Mouse (Mus musculus) midbrain, embryonic 10.5 days (tissue): Measurements from ENCODE around the gene Cd86. TPM values are rescaled to one million over a fixed set of nuclear protein-coding genes. Genes with fewer than 3 reads are reported as not detected.
A peak's percentile ranks its signal among the peaks of the same experiment; 100 is the strongest.

Experiments used
- DNase-seq: peaks from one replicate; pipeline ENCODE4 v3.0.0-alpha.2; 2017; ENCODE audit warnings: low spot score
- H3K27ac ChIP-seq: fragments of 300-500 bp; sonication (generic); replicated peaks from 2 replicates; pipeline ENCODE4 v1.5.1; 2016; ENCODE audit warnings: mild to moderate bottlenecking
- H3K27me3 ChIP-seq: fragments of 300-500 bp; sonication (generic); 2 replicates; pipeline ENCODE4 v1.6.1; 2016; ENCODE audit warnings: low read depth, mild to moderate bottlenecking; ENCODE audit not compliant: poor library complexity, severe bottlenecking
- H3K36me3 ChIP-seq: fragments of 300-500 bp; sonication (generic); 2 replicates; pipeline ENCODE4 v1.6.1; 2016; ENCODE audit warnings: mild to moderate bottlenecking, moderate library complexity
- H3K4me1 ChIP-seq: fragments of 300-500 bp; sonication (generic); 2 replicates; pipeline ENCODE4 v1.6.1; 2016
- H3K4me3 ChIP-seq: fragments of 300-500 bp; sonication (generic); 2 replicates; pipeline ENCODE4 v1.5.1; 2016; ENCODE audit warnings: mild to moderate bottlenecking, moderate library complexity
- H3K9me3 ChIP-seq: fragments of 300-500 bp; sonication (generic); replicated peaks from 2 replicates; pipeline ENCODE4 v1.6.1; 2016; ENCODE audit warnings: mild to moderate bottlenecking
- WGBS: fragments of 180-500 bp; shearing (Covaris S2); methylation state at CpG from one replicate; pipeline ENCODE4 v1.1.7; 2016; 5-methylcytosine and 5-hydroxymethylcytosine counted together
- polyA plus RNA-seq: library from polyadenylated mRNA; unstranded; fragments of >200 nt; fragmentation: Nextera tagmentation; extraction: Ambion mirVana; gene quantifications from 2 replicates; pipeline ENCODE4 v1.2.1, GENCODE M21; 2016

Cd86 gene
- 0.42 and 1.2 TPM in 2 replicates for polyA plus RNA-seq

GRCm38 (mm10) chr16:36665782-36666181 lies at the start of gene Cd86:
Gene Cd86 (minus strand): TSS chr16:36666081.
- no peak for DNase-seq
- H3K36me3 ChIP-seq, result no peaks in the 10 kb centered on the region
- H3K4me3 ChIP-seq, result no peak within 1 kb of the TSS
- no peaks in the 10 kb centered on the region for H3K4me1 ChIP-seq
- no peaks in the 10 kb centered on the region for H3K9me3 ChIP-seq
- H3K27me3 ChIP-seq, result no peaks in the 10 kb centered on the region
- no peak within 1 kb of the TSS for H3K27ac ChIP-seq
- 89% methylated on average over 13 of the region's 13 CpGs for WGBS

DNA sequence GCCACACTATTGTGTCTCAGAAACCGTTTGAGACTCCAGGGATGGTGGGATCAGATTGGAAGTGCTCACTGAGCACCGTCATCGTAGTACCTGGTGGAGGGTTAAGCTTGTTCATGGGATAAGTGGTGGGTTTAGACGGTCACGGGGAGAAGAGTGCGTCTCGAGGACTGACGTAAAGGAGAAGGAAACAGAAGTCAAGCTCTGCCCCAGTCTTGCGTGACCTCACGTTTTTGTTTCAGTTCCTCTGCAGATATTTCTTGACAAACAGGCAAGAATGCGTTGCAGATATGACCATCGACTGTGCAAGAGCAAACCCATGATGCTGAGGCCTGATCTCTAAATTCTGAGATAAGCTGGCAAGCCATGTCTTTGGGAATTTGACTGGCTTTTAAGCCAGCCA lies 45.9 kb upstream of the Cd86 start:
- H3K4me3 ChIP-seq, result no peak overlapping the region
- no peak for DNase-seq
- H3K4me1 ChIP-seq, result no peaks in the 10 kb centered on the region
- no peaks in the 10 kb centered on the region for H3K9me3 ChIP-seq
- H3K27ac ChIP-seq, result no peak overlapping the region
- H3K27me3 ChIP-seq, result no peaks in the 10 kb centered on the region
- no peaks in the 10 kb centered on the region for H3K36me3 ChIP-seq
- 93% methylated on average over 12 of the region's 12 CpGs for WGBS

- Histone ChIP-seq H3K4me1 (no peaks in the 10 kb centered on the region), H3K9me3 (no peaks in the 10 kb centered on the region), H3K36me3 (no peaks in the 10 kb centered on the region), H3K4me3 (no peak overlapping the region), H3K27me3 (no peaks in the 10 kb centered on the region), H3K27ac (no peak overlapping the region)
- WGBS, result 92% methylated on average over 2 of the region's 2 CpGs
- no peak for DNase-seq
Measured at GRCm38 (mm10) chr16:36710794-36711193, 44.9 kb upstream of the Cd86 start.

- no peaks in the 10 kb centered on the region for H3K4me1 ChIP-seq
- H3K36me3 ChIP-seq, result no peaks in the 10 kb centered on the region
- H3K9me3 ChIP-seq, result no peaks in the 10 kb centered on the region
- 96% methylated on average over 17 of the region's 17 CpGs for WGBS
- no peak for DNase-seq
- H3K4me3 ChIP-seq, result no peak overlapping the region
- no peak overlapping the region for H3K27ac ChIP-seq
- no peaks in the 10 kb centered on the region for H3K27me3 ChIP-seq
Measured at GRCm38 (mm10) chr16:36709405-36709804, 43.5 kb upstream of the Cd86 start.

DNA sequence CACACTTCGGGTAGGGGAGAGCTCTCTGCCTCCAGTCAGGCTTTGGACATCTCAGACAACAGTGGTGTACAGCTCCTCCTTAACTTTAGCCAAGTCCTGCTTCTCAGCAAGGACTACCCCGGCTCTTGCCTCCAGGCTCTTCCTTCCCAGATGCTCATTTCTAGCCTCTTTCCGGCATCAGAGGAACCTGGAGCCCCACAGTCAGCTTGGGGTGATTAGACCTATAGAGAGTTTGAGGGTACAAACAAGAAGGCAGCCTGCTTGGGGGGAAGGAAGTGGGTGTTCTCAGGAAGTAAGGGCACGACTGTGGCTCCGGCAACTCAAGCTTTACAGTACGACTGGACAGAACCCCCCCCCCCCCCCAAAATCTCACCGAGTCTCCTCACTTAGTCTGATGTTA lies 42.9 kb upstream of the Cd86 start:
- no peak for DNase-seq
- H3K36me3 ChIP-seq, result no peaks in the 10 kb centered on the region
- H3K4me3 ChIP-seq, result no peak overlapping the region
- H3K27ac ChIP-seq, result no peak overlapping the region
- no peaks in the 10 kb centered on the region for H3K4me1 ChIP-seq
- H3K9me3 ChIP-seq, result no peaks in the 10 kb centered on the region
- WGBS, result 85% methylated on average over 7 of the region's 7 CpGs
- H3K27me3 ChIP-seq, result no peaks in the 10 kb centered on the region

DNA sequence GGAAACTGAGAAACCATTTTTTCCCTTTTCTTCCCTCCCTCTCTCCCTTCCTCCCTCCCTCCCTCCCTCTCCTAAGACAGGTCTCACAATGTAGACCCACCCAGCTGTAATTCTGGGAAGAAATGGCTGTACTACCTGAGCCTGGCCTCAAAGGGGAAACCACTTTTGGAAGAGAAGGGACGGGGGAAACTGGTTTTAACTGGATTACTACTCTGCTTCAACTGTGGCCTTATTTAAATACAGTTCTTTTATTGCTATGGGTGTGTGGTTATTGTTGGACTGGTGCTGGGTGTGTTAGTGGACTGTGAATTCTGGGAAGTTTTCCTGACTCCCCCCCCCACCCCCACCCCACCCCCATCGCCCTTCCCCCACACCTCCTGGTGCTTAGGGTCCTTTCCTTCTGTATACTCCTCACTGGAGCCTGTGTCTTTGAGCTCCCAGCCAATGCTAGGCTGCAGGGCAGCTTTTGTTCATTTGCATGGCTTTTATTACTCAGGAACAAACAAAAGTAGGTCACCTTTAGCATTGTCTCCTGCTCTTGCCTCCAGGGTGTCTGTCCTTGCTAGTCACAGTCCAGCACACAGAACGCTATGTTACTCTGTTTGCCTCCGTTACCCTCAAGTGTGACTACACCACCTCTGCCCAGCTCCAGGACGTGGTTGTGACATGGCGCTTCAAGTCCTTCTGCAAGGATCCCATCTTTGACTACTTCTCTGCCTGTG lies 42.0 kb upstream of the Cd86 start:
- DNase-seq, result no peak

DNA sequence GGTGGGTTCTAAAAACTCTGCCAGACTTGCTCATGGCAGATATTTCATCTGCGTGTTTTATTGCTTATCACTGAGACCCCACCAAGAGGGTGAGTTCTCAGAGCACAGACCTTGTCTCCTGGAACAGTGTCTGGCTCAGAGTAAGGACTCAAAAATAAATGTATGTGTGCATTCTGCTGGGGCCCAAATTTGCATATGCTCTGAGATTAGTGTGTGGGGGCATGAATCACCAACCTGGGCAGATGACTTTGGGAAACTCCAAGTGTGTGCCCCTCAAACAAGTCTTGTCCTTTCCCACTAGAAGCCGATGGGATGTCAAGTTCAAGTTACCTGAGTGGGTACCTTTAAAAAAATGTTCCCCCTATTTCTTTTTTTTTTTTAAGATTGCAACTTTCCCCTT lies 34.6 kb upstream of the Cd86 start:
- Histone ChIP-seq H3K4me3 (no peak overlapping the region), H3K4me1 (no peaks in the 10 kb centered on the region), H3K9me3 (no peaks in the 10 kb centered on the region), H3K36me3 (no peaks in the 10 kb centered on the region), H3K27ac (no peak overlapping the region), H3K27me3 (peaks cover 6% of the 10 kb centered on the region; the same call in 1 of the 2 replicates)
- no peak for DNase-seq
- 91% methylated on average over 2 of the region's 2 CpGs for WGBS

More for the DNA sequence above, 42.0 kb upstream of the Cd86 start:
- Histone ChIP-seq H3K36me3 (no peaks in the 10 kb centered on the region), H3K4me1 (no peaks in the 10 kb centered on the region), H3K9me3 (no peaks in the 10 kb centered on the region), H3K27ac (no peak overlapping the region), H3K27me3 (no peaks in the 10 kb centered on the region), H3K4me3 (no peak overlapping the region)
- WGBS, result 76% methylated on average over 6 of the region's 6 CpGs

DNA sequence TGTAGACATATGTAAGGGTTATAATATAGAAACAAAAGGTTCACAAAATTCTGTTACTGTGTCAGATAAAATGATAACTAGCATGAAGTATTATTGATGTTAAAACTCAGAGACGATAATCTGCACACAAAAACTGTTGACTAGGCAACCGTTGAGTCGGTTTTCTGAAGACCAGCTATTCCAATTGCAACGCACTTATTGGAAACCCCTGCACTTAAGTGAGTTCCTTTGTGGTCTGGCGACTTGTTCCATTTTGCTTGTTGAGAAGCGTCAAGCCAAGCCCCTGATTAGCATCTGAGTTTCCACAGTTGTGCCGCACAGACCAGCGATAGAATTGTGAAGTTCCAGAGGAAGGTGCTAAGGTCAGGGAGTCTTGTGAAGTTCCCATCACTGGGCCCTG lies 31.4 kb upstream of the Cd86 start:
- H3K4me3 ChIP-seq, result no peak overlapping the region
- no peak overlapping the region for H3K27ac ChIP-seq
- no peaks in the 10 kb centered on the region for H3K9me3 ChIP-seq
- 87% methylated on average over 8 of the region's 8 CpGs for WGBS
- peaks cover 37% of the 10 kb centered on the region for H3K27me3 ChIP-seq
- H3K4me1 ChIP-seq, result peaks cover 9% of the 10 kb centered on the region
- DNase-seq, result no peak
- no peaks in the 10 kb centered on the region for H3K36me3 ChIP-seq

DNA sequence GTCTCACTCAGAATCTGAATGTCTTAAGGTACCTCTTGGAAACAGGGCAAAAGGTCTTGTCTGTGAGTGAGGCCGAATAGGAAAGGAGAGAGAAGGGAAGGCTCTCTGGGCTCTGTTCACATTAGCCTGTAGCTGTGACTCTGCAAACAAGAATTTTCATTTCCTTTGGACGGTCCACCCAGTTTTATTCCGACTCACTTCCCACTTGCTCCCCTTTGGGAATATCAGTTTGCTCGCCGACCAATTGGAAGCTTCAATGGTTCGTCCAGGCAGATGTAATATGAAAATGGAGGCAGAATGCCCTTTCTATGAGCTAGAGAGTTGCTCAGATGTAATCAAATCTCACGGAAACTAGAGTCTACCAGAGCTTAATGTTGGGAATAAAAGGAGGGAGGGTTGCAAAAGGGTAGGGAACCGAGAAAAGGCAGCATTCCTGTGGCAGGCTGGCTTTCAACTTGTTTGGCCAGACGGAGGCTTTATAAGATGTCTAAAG lies 29.0 kb upstream of the Cd86 start:
- H3K4me1 ChIP-seq, result peaks cover 9% of the 10 kb centered on the region
- H3K9me3 ChIP-seq, result no peaks in the 10 kb centered on the region
- no peaks in the 10 kb centered on the region for H3K36me3 ChIP-seq
- no peak overlapping the region for H3K4me3 ChIP-seq
- no peak overlapping the region for H3K27ac ChIP-seq
- WGBS, result 64% methylated on average over 9 of the region's 9 CpGs
- peaks cover 42% of the 10 kb centered on the region for H3K27me3 ChIP-seq
- no peak for DNase-seq

DNA sequence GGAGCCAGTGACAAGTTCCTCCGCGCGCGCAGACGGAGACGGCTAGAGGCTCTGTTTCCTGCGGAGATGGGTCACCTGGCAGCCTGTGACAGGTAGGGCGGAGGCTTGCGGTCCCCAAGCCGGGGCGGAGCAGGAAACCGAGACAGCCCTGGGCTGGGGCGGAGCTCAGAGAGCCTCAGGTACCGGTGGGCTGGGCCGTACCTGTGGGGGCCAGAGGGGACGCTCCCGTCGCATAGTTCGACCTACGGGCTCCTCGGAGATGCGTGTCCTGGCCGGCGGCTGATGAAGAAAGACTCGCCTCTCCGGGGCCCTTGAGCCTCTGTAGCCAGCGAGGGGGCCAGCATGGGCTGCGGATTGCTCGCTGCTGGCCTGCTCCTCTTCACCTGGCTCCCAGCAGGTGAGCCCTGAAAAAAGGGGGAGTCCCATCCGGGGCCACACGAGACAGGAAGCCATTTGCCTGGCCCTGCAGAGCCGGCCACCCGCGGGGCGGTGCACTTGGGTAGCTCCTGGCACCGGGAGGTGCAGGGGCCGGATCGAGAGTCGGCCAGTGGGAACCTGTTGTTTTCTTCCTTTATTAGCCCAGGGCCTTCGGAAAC lies 28.0 kb upstream of the Cd86 start, which contains the start of gene Ildr1:
Gene Ildr1 (plus strand): TSS at position 161 of the 596 bp plus-strand sequence.
- WGBS, result 3% methylated on average over 40 of the region's 40 CpGs
- H3K9me3 ChIP-seq, result no peaks in the 10 kb centered on the region
- H3K4me1 ChIP-seq, result peaks cover 9% of the 10 kb centered on the region
- H3K36me3 ChIP-seq, result no peaks in the 10 kb centered on the region
- peak within 1 kb of the TSS; percentile 55 for H3K4me3 ChIP-seq
- peak; percentile 26 for DNase-seq
- peak within 1 kb of the TSS; percentile 42; the same call in 1 of the 2 replicates for H3K27ac ChIP-seq
- peaks cover 42% of the 10 kb centered on the region for H3K27me3 ChIP-seq

GRCm38 (mm10) chr16:36691484-36691883 lies 25.6 kb upstream of the Cd86 start:
- Histone ChIP-seq H3K4me1 (peaks cover 9% of the 10 kb centered on the region), H3K9me3 (no peaks in the 10 kb centered on the region), H3K27me3 (peaks cover 42% of the 10 kb centered on the region), H3K36me3 (no peaks in the 10 kb centered on the region), H3K4me3 (no peak overlapping the region), H3K27ac (no peak overlapping the region)
- WGBS, result 86% methylated on average over 3 of the region's 3 CpGs
- DNase-seq, result no peak

DNA sequence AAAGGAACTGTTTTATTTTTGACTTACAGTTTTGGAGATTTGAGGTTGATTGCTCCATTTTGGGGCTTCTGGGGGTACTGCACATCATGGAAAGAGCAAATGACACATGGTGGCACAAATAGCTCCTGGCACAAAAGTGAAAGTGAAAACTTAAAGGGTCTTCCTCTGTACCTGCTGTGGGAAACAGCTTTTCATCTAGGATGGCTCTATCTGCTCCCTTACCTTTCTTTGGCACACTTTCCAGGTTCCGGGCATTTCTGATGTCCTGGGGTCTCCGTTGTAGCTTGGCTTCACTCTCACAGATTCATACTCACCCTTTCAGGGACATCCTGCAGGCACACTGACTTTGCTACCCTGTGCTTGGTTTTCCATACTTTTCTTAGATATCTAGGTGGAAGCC lies 22.2 kb upstream of the Cd86 start:
- DNase-seq, result no peak
- Histone ChIP-seq H3K4me1 (no peaks in the 10 kb centered on the region), H3K27me3 (peaks cover 12% of the 10 kb centered on the region), H3K9me3 (no peaks in the 10 kb centered on the region), H3K27ac (no peak overlapping the region), H3K36me3 (no peaks in the 10 kb centered on the region), H3K4me3 (no peak overlapping the region)
- 91% methylated on average over 2 of the region's 2 CpGs for WGBS

DNA sequence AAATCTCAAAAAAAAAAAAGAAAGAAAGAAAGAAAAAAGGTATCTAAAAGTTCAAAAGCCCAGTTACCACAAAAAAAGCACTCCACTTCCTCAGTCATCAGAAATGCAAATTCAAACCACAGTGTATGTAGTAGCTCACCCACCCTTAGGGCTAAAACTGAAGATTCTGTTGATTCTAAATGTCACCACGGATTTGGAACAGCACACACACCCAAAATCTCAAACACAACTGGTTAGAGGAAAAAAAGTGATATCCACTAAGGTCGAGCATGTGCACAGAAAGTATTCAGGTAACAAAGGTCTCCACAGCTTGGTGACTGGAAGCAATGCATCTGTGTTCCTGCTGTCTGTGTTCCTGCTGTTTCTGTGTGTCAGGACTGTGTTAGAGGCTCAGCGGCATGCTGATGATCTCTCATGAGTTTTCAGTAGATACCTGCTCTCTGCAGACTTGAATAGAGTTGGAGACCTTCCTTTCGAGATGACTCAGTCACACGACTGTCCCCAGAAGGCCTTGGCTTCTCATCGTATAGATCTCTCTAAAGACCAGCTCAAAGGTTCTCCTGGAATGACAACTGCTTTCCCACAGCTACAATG lies 18.5 kb upstream of the Cd86 start:
- Histone ChIP-seq H3K4me1 (no peaks in the 10 kb centered on the region), H3K27ac (no peak overlapping the region), H3K36me3 (no peaks in the 10 kb centered on the region), H3K4me3 (no peak overlapping the region), H3K27me3 (no peaks in the 10 kb centered on the region), H3K9me3 (no peaks in the 10 kb centered on the region)
- WGBS, result 81% methylated on average over 6 of the region's 6 CpGs
- no peak for DNase-seq
